Mouse (Mus musculus) embryo, embryonic 11 days (tissue): ENCODE results near the gene Pomgnt2.
A peak's percentile ranks its signal among the peaks of the same experiment; 100 is the strongest.

Experiments used
- DNase-seq: peaks from one replicate; pipeline ENCODE4 v3.0.0-alpha.2; 2015

The Pomgnt2 gene

GRCm38 (mm10) chr9:122010751-122011150 is 13.8 kb upstream of the Pomgnt2 start:
- DNase-seq, result no peak

- no peak for DNase-seq
Measured at GRCm38 (mm10) chr9:122008876-122009275, 12.0 kb upstream of the Pomgnt2 start.

GRCm38 (mm10) chr9:122006609-122007008 is 9.7 kb upstream of the Pomgnt2 start:
- peak; percentile 75 for DNase-seq

GRCm38 (mm10) chr9:122006175-122006574 is 9.3 kb upstream of the Pomgnt2 start:
- no peak for DNase-seq

GRCm38 (mm10) chr9:121997978-121998377 is 1.1 kb upstream of the Pomgnt2 start:
- no peak for DNase-seq

GRCm38 (mm10) chr9:121995508-121996131 is 1.3 kb downstream of the Pomgnt2 start:
- DNase-seq, result peak; percentile 92

GRCm38 (mm10) chr9:121995077-121995476 is 1.8 kb downstream of the Pomgnt2 start:
- DNase-seq, result no peak

- no peak for DNase-seq
Measured at GRCm38 (mm10) chr9:121993047-121993446, 3.9 kb downstream of the Pomgnt2 start.

- DNase-seq, result no peak
Measured at GRCm38 (mm10) chr9:121991041-121991440, 5.9 kb downstream of the Pomgnt2 start.

- no peak for DNase-seq
Measured at GRCm38 (mm10) chr9:121989536-121989935, 7.4 kb downstream of the Pomgnt2 start.

GRCm38 (mm10) chr9:121988910-121989309 is 8.0 kb downstream of the Pomgnt2 start:
- no peak for DNase-seq

GRCm38 (mm10) chr9:121984465-121985461 is 12.1 kb downstream of the Pomgnt2 start:
- peak; percentile 70 for DNase-seq

GRCm38 (mm10) chr9:121983504-121983903 is 13.4 kb downstream of the Pomgnt2 start:
- peak; percentile 70 for DNase-seq

- DNase-seq, result no peak
Measured at GRCm38 (mm10) chr9:121982665-121983064, 14.2 kb downstream of the Pomgnt2 start.

- no peak for DNase-seq
Measured at GRCm38 (mm10) chr9:121982214-121982613, 14.7 kb downstream of the Pomgnt2 start.

GRCm38 (mm10) chr9:121981466-121982105 is 15.3 kb downstream of the Pomgnt2 start:
- DNase-seq, result no peak

GRCm38 (mm10) chr9:121981046-121981445 is 15.9 kb downstream of the Pomgnt2 start:
- DNase-seq, result no peak

GRCm38 (mm10) chr9:121975321-121975720 is 21.6 kb downstream of the Pomgnt2 start:
- DNase-seq, result no peak

GRCm38 (mm10) chr9:121974141-121974986 is 22.5 kb downstream of the Pomgnt2 start:
- DNase-seq, result no peak

GRCm38 (mm10) chr9:121973207-121973606 is 23.7 kb downstream of the Pomgnt2 start:
- DNase-seq, result no peak

- no peak for DNase-seq
Measured at GRCm38 (mm10) chr9:121969841-121970381, 27.0 kb downstream of the Pomgnt2 start.

- no peak for DNase-seq
Measured at GRCm38 (mm10) chr9:121968258-121968657, 28.7 kb downstream of the Pomgnt2 start.
